Mouse (Mus musculus) cerebellum, postnatal 25 days (tissue): ENCODE results near the gene Isg15.
"Not testable (repeated sequence)": the region's sequence is repeated elsewhere in the genome, so short reads cannot be mapped to it uniquely, and the experiment has no call there.

ENCODE experiments used
- DNase-seq, 2 experiments: peaks; one replicate each; pipeline ENCODE4 v3.0.0; 2021; ENCODE audit warnings: mixed read lengths in 2 of 2

The Isg15 gene

DNA sequence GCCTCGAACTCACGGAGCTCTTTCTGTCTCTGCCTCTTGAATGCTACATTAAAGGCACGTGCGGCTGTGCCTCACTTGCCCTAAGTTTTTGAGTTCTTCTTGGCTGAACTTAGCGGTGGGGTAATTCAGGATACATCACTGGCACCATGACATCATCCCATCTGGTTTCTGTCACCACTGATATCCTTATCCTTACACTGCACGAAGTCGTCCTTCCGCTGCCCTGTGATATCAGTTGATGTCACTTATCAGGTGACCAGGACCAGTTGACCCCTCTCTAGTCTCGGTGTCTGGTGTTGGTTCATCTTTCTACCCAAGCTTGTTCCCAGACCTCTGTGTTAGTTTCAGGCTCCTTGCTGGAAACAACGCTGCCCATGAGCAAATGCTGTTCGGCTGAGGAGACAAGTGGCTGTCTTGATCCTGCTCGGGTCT is 1.9 kb upstream of the Isg15 start:
- DNase-seq: no peak

DNA sequence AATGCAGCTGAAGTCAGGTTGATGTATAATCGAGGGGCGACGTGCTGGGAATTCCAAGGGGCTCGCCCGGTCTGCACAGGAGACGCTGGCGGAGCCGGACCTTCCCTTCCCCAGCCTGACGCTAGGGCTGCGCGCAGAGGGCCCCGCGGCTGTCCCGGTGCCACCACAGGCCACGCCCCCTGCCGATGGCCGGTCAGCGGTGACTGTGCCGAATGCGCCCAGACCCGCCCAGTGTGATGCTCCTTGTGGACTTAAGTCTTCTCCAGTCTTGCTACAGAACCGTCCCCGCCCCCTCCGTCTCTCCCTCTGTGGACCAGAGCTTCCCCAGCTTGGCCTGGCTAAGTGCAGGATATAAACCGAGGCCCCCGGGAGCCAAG is 2.8 kb downstream of the Isg15 start:
- peak; percentile 84 to 92 for DNase-seq

DNA sequence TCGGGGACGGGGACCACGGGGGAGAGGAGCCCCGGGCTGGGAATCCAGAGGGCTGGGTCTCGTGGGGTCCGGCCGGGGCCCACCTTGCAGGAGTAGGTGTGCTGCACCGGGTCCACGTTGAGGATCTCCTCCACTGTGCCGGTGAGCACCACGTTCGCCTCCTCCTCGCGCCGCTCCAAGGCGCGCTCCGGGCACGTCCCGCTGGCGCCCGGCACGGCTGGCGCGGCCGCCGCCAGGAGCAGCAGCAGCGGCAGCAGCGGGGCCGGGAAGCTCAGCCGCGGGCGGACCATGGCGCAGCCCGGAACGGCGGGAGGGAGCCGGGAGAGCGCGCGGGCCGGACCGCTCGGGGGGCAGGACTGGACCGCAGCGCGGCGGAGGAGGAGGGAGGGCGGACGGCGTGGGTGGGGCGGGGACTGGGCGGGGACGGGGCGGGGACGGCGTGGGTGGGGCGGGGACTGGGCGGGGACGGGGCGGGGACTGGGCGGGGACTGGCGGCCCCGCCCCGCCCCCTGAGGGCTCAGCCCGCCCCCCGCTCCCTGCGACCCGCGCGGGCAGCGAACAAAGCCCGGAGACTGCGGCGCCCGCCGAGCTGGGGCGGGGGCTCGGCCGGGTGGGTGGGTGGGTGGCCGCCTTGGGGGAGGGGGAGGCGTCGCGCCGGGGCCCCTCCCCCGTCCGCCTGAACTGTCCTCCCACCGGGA is 3.3 kb downstream of the Isg15 start, which contains the start of gene Agrn:
TSS of gene Agrn (minus strand) at position 358 of the 698 bp plus-strand sequence.
- peak; percentile 79 to 89 for DNase-seq

DNA sequence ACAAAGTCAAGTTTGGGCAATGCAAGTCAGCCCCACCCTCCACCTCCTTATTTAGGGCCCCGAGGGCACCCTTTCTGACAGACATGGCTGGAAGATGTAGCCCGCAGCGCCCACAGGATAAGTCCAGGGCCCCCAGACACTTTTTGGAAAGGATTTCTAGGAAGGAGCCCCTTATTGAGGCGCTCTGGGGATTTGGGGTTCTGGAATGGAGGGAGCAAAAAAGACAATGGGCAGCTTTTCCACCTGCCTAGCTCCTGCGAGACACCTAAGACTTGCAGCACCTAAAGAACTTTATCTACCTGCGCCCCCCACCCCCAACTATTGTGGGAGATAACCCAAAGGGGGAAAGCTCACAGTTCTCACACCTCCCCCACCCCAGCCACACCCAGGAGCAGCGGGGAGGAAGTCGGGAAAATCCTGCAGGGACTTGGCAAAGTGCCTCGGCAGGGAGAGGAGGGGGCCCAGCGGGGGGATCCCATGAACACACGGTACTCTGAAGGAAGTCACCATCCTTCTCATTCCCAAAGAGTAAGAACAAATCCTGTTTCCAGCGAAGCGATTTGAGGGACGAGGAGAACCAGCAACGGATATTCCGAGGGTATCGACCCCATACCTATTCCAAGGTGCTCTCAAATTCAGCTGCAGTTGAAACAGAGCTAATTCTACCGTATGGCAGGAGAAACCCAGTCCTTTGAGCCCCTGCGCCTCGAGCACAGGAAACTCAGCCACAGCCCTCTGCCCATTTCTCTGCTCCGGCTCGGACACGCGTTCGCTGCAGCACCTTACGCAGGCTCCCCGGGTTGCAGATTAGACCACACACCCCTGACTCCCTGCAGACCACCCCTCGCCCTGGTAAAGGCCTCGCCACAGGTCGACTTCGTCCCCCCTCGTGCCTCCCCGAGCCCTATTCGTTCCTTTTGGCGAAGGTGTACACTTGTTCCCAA is 4.4 kb downstream of the Isg15 start:
- DNase-seq: peak; percentile 39 to 61

DNA sequence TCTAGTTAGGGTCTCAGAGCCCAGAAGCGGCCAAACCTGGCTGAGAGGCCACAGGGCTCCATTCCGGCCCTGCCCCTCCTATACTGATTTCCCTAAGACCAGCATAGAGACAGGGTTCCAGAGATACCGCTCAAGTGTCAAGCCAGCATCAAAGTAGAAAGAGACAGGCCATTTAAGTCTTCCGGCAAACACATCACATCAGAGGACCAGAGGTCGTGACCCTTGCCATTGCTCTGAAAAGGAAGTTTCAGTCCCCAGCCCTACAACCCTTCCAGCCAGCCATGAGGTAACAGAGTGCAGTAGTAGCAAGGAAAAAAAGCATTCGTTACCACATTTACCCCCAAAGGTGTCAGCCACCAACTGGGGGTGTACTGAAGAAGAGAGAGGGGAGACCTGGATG is 6.3 kb downstream of the Isg15 start:
- no peak for DNase-seq

DNA sequence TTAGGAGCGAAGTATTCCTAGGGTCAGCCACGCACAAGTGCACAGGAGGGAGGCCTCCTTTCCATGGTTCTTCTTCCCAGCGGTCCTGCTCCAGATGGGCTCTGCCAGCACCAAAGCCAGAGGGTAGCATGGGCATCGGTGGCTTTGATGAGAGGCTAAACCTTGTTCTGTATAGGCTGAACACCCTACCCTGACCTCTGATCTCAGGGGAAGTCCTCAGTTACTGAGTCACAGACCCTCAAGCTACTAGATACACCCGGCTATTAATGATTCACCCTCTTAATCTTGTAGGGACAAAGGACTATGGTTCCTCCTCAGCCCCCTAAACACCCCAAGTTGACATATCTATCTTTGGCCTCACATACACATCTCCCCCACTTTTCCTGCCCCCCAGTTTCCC is 6.7 kb downstream of the Isg15 start:
- no peak for DNase-seq

DNA sequence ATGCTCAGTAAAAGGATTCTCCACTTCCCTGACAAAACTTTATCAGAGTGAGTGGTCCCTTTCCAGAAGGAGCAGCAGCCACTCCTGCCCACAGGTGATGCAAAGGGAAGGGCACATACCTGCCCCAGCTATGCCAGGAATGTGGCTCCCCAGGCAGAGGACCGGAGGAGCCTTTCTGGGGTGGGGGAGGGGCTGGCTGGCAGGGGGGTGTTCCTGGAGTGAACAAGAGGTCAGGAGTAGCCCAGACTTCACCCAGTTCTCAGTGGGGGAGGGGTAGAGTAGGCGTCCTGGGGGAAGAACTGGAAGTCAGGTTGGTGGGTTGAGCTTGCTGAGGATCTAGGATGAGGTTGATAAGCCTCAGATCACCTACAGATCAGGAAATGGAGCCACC is 7.4 kb downstream of the Isg15 start:
- no peak for DNase-seq

DNA sequence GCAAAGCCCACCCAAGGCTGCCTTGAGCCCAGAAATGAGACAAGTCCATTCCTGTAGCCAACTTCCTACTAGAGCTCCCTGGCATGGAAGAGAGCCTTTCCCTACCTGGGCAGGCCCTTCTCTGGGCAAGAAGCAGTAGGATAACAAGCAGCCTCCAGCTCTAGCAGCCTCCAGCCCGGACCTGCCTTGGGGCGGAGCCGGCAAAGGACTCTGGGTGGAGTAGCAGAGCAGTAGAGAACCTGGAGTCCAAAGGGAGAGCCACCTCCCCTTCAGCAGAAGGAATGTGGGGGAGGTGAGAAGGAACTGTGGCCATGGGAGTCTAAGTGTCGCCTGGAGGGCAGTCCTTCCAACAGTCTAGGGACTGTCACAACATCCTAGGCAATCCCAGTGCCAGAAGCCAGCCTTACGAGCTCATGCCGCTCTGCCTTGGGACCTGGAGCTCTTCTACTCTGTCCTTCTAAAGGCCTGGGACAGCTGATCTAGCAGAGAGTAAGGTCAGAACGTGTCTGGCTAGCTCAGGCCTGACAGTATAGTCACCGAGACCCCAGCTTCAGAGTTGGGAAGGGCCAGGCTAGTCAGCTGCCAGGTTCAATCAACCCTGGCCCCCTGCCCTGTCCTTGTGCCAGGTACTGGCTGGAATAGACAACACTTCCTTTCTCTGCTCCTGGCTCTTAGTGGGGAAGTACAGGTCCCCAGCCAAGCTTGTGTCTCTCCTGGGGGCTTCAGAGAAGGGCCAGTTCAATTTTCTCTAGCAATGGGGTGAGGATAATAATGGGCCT is 8.0 kb downstream of the Isg15 start:
- peak; percentile 27 to 50 for DNase-seq

DNA sequence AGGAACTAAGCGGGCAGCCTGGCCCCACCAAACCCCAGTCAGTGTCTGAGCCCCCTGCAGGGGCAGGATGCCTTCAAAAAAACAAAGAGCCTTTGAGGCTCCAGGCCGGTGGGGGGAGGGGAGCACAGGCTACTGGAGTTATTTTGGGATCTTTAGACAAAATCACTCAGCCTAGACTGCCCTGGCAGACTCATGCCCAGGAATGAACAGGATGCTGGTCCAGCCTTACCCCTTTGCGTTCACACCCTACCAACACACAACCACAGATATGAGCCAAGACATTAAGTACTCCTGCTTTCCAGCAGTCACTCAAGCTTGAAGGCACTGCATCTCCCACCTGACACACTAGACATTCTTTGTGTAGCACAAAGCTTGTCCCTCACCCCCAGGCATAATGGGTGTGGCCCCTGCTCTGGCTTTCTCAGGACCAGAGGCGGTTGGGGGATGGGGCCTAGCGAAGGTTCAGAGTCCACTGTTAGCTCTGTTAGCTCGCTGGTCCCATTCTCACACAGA is 11.8 kb downstream of the Isg15 start:
- DNase-seq: peak; percentile 34 to 63

DNA sequence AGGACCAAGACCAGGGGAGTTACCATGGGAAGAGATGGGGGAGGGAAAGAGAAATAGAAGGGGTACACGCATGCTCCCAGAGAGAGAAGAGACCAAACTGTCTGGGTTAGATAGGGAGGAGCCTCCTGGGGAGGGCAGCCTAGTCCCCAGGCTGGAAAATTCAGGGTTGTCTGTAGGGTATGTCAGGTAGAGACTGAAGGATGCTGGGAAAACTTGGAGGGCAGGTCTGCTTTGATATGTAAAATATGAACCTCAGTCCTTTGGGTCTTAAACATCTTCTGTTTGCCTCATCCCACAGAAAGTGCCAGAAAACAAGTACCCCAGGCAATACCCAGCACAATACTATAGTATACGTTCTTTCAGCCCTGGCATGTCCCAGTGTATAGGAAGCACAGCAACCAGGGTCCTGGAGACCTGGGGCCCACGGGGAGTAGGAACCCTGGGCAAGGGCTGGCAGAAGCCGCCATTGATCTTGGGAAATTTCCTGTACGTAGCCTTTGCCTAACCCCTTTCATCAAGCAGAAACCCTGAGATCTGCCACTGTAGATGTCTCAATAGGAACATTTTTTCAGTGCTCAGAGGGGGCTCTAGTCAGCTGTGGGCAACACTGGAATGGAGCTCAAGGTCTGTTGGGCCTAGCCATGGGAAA is 12.3 kb downstream of the Isg15 start:
- DNase-seq: no peak

DNA sequence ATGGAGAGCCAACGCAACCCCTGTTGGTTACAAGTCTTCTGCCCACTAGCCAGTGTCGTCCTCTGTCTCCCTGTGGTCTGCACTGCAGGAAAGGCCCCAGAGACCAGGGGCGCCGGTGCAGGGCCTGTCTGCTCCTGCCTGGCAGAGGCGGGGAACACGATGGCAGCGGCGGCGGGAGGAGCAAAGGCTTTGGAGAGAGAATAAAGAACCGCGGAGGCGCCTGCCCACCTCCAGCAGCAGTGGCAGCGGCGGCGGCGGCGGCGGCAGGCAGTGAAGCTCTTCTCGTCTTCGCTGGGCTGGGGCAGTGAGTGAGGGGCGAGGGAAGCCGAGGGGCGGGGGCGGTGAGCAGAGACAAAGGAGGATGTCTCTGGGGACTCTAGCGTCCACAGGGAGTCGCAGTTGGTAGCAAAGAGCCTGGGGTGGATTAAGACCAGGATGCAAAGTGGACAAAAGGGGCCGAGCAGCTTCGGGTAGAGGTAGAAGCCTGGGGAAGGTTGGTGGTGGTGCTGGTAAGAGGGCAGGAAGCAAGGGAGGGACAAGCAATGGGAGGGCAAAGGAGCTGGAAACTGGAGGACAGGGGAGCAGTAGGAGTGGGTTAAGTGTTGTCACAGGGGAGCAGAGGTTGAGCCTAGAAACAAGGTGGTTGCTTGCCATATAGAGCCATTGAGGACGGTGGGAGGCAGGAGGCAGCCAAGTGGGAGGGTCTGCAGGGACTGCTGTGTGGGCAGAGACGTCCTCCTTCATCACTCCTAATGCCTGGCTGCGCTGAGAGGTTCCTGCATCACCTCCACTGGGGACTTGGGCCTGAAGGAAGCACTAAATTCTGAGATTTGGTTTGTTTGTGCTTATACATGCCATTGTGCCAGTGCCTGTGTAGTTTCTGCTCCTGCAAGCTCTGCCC is 14.4 kb downstream of the Isg15 start:
- peak; percentile 52 to 63 for DNase-seq

DNA sequence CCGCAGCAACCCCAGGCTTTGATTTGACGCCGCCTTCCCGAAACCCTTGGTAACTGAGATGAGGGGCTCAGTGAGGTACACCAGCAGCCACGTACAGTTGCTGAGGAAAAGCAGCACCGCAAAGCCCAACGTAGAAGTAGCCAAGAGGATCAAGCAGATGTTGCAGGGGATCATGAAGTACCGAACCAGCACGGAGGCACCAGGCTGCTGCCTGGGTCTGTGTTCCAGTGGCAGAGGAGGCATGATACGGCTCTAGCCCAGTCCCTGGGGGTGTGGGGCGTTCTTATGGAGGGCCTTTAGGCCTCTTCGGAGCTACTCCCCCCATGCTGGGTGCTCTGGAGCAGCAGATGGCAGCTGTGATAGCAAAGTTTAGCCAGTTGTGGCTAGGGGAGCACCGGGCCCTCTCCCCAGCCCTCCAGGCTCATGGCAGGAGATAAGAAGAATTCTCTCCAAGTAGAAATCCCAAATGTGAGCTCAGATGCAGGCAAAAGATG is 15.1 kb downstream of the Isg15 start:
- DNase-seq: peak in 1 of 2 experiments; percentile 23

DNA sequence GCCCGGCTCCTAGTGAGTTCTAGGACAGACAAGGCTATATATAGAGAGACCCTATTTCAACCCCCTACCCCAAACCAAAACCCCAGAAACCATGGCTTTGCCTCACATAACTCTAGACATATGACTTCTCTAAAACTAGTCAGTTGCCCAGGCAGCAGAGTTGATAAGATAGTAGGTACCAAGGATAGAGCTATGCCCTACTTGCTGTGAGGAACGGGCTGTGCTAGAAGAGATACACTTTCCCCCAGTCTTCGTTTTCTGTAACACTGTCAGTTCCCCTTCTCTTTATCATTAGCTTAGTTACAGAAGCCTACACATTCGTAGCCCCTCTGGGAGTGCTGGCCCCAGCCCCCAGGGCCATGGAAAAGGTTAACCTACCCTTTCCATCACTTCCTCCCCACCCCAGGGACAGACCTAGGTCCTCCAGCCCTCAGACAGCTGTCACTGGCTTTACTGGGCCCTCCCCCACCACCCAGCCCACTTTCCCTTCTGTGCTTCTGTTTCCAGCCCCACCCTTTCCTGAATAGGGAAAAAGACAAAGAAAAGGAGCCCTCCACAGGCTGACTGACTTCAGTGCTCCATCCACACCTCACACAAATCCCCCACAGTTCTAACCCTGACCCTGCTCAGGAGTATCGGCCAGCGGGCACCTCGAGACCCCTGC is 16.2 kb downstream of the Isg15 start:
- DNase-seq: no peak

DNA sequence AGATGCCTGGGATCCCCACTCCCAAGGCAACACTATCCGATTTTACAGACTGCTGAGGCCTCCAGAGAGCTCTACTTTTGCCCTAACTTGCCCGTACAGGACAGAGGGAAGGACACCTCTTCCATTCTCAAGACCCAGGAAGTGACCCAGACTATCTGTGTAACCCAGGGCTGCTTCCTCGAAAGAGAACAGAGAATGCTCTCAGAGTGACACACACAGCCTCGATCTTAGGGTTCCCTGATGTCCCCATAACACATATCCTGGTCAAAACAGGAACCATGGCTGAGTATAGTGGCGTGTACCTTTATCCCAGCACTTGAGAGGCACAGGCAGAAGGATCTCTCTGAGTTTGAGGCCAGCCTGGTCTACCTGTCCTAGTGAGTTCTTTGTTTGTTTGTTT is 16.9 kb downstream of the Isg15 start:
- no peak for DNase-seq

DNA sequence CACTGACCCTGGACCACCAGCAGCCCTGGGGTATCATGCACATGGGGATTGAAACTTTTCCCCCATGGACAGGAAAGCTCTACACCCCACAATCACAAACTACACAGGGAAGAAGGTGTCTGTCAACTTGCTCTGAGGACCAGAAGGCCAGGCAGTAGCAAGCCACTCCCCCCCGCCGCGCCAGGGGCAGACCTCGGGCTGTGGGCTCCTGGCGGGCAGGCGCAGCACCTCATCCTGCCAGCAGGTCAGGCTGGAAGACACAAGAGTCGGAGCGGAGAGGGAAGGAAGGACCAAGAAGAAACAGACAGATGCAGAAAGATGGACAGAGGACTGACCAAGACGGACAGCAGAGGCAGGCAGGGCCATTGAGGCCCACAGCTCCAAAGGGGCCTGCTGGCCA is 23.0 kb downstream of the Isg15 start:
- DNase-seq: no peak

DNA sequence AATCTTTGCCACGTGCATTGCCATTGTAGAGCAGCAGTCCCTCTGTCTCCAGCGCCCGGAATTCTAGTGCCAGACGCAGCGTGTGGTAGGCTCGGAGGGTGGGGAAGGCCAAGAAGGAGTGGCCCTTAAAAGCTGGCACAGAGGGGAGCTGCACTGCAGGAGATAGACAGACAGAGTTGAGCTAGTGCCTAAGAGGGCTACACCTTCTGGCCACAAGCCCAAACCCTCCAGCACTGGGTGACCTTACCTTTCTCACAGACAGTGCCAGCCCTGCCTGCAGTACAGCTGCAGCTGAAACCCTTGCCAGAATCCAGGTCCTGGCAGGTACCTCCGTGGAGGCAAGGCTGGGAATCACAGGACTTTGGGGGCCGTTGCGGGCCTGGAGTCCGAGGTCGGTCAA is 28.8 kb downstream of the Isg15 start:
- DNase-seq: no peak

DNA sequence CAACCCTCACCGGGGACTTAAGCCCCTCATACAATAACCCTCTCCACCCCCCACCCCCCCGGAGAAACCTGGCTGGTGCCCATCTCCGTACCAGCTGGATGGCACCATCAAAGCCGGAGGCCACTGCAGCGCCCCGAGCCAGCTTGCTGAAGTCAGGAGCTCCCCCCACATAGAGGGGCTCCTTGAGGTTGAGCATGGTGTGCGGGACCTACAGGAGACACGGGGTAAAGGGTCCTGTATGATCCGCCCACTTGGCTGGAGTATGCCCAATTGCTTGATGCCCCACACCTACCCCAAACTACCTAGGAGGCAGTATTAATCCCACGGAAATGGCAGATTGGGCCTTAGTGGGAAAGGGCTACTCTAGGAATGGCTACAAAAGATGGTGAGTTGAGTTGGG is 31.5 kb downstream of the Isg15 start:
- DNase-seq: no peak

DNA sequence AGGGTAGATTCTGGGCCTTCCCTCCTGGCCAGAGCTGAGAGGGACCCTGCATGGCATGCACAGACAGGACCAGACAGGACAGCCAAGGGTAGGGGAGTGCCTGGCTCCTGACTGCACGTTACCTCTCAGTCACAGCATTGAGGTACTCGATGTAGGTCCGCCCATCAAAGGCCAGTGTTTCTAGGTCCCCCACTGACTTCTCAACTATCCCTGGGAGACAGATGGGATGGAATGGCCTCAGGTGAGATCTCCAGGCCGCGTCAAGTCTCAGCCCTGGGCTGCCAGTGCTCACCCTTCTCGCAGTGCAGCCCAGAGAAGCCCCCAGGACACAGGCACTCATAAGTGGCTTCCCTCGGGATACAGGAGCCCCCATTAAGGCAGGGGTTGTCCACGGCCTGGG is 32.0 kb downstream of the Isg15 start:
- no peak for DNase-seq

DNA sequence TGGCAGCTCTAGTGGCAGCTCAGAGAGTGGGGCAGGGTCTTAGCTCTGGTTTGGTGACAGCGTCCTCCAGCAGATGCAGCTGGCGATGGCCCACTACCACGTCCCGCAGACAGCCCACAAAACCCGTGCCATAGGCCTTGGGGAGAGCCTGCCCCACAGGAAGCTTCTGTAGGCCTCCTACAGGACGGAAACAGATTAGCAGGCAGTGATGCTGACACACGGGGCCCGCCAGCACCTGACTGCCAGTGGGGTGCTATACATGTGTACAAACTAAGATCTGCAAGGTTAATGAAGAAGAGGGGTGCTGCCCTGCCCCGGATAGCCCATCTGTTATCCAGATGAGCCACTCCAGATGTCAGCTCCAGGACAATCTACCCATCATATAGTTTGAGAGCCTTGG is 34.1 kb downstream of the Isg15 start:
- DNase-seq: no peak

DNA sequence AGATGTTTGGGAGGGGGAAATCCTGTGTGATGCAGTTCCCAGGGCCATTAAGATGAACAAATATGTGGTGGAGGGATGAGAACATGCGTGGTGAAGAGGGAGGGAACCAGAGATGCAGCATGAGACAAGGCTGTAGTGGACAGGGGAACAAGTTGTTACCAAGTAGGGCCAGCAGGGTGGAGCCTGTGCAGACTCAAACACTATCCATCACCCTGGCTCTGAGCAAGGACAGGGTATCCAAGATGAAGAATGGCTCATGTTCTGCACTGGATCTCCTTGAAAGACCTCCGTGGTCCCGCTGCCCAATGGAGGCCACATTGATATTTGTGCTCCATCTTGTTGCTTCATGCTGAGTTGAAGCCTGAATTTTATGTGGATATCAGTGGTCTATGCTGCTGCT is 45.8 kb downstream of the Isg15 start:
- DNase-seq: no peak

DNA sequence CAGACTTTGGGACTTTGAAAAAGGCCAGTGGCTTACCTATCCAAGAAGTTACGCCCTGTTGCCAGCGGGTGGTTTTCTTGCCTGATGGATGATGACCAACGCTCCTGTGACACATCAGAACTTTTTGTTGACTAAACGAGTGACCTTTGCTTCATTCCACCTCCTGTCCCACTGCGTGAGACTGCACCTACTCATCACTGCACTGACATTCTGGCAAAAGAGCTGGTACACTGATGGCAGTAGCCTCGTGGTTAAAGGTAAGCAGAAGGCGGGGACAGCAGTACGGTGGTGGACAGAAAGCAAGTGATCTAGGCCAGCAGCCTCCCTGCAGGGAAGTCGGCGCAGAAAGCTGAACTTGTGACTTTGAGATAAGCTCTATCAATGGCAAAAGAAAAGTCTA is 49.7 kb downstream of the Isg15 start:
- not testable (repeated sequence) for DNase-seq
